Mouse (Mus musculus) neural tube, embryonic 14.5 days (tissue): ENCODE data around the gene Thsd4. TPM values are rescaled to one million over a fixed set of nuclear protein-coding genes. Genes with fewer than 3 reads are reported as not detected.
"Not testable (repeated sequence)": the region's sequence is repeated elsewhere in the genome, so short reads cannot be mapped to it uniquely, and the experiment has no call there.

ENCODE experiments used
- ATAC-seq: fragments of 200-750 bp; cut with Nextera tagmentation; 2 replicates; pipeline ENCODE4 v1.8.0; 2017; ENCODE audit warnings: low read depth, mild to moderate bottlenecking, moderate TSS enrichment, moderate library complexity
- H3K27ac ChIP-seq: fragments of 300-500 bp; sonication (generic); 2 replicates; pipeline ENCODE4 v1.5.1; 2014; ENCODE audit warnings: low read depth, mild to moderate bottlenecking, control low read depth, low read length, moderate library complexity, mixed read lengths
- H3K27me3 ChIP-seq: fragments of 300-500 bp; sonication (generic); 2 replicates; pipeline ENCODE4 v1.6.1; 2014; ENCODE audit warnings: low read length; ENCODE audit not compliant: control insufficient read depth, insufficient read depth
- H3K36me3 ChIP-seq: fragments of 300-500 bp; sonication (generic); 2 replicates; pipeline ENCODE4 v1.6.1; 2014; ENCODE audit warnings: low read length, mixed read lengths; ENCODE audit not compliant: control insufficient read depth, insufficient read depth
- H3K4me1 ChIP-seq: fragments of 300-500 bp; sonication (generic); 2 replicates; pipeline ENCODE4 v1.6.1; 2014; ENCODE audit warnings: low read length; ENCODE audit not compliant: control insufficient read depth, insufficient read depth
- H3K4me2 ChIP-seq: fragments of 300-500 bp; sonication (generic); 2 replicates; pipeline ENCODE4 v1.6.1; 2014; ENCODE audit warnings: mild to moderate bottlenecking, low read depth, low read length, control low read depth
- H3K4me3 ChIP-seq: fragments of 300-500 bp; sonication (generic); 2 replicates; pipeline ENCODE4 v1.5.1; 2014; ENCODE audit warnings: low read depth, low read length, control low read depth, mixed read lengths
- H3K9ac ChIP-seq: fragments of 300-500 bp; sonication (generic); replicated peaks from 2 replicates; pipeline ENCODE4 v1.6.1; 2014; ENCODE audit warnings: low read depth, mild to moderate bottlenecking, control low read depth, low read length, mixed read lengths
- H3K9me3 ChIP-seq: fragments of 300-500 bp; sonication (generic); 2 replicates; pipeline ENCODE4 v1.6.1; 2016; ENCODE audit warnings: low read length; ENCODE audit not compliant: control insufficient read depth
- WGBS: fragments of 180-500 bp; shearing (Covaris S2); extraction: QIAGEN DNeasy Blood & Tissue Kit; methylation state at CpG from one replicate; pipeline ENCODE4 v1.1.7; 2014; 5-methylcytosine and 5-hydroxymethylcytosine counted together
- polyA plus RNA-seq: library from polyadenylated mRNA; unstranded; fragments of >200 nt; fragmentation: Nextera tagmentation; extraction: Ambion mirVana; gene quantifications from 2 replicates; pipeline ENCODE4 v1.2.1, GENCODE M21; 2014

Gene Thsd4
- polyA plus RNA-seq, 1 experiment from 2014 or later, result 9.0 TPM

DNA sequence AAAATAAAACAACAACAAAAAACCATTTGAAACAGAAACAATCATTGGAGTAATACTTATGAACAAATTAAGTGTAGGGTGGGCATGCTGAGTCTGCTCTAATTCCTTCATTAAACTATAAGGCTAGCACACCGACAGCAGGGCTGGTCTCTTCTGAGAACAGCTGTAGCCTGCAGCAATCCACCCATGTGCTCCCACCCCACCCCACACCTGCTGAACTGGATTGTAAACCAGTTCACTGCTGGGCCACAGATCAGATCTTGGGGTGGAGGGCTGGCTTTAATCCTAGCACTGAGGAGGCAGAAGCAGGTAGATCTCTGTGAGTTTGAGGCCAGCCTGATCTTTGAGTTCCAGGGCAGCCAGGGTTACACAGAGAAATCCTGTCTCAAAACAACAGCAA, 563.7 kb downstream of the Thsd4 start:
- H3K27ac ChIP-seq, result not testable (repeated sequence)
- WGBS, result 35% methylated on average over 1 of the region's 1 CpGs

DNA sequence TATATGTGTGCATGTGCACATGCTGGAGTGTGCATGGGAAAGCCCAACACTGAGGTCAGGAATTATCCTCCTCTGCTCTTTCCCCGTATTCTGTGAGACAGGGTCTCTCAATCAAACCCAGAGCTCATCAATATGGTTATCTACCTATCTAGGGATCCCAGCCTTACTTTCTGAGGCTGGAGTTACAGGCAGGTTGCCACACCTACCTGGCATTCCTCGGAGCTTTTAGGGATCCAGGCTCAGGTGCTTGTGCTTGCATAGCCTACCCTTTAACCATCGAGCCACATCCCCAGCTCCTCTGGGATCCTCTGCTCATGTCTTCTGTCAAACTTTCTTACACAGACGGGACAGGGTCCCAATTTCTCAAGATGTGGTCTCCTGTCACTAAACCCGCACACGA, 565.4 kb downstream of the Thsd4 start:
- Histone ChIP-seq H3K4me2 (no peak overlapping the region), H3K4me1 (no peaks in the 10 kb centered on the region), H3K9ac (no peak overlapping the region), H3K9me3 (no peaks in the 10 kb centered on the region), H3K36me3 (no peaks in the 10 kb centered on the region), H3K27ac (no peak overlapping the region), H3K27me3 (no peaks in the 10 kb centered on the region), H3K4me3 (no peak overlapping the region)
- WGBS, result 42% methylated on average over 6 of the region's 6 CpGs
- no peak for ATAC-seq

More for the DNA sequence above, 563.7 kb downstream of the Thsd4 start:
- not testable (repeated sequence) for H3K4me1 ChIP-seq, H3K27me3 ChIP-seq, H3K9ac ChIP-seq, H3K4me3 ChIP-seq, ATAC-seq, H3K36me3 ChIP-seq, H3K4me2 ChIP-seq, H3K9me3 ChIP-seq

DNA sequence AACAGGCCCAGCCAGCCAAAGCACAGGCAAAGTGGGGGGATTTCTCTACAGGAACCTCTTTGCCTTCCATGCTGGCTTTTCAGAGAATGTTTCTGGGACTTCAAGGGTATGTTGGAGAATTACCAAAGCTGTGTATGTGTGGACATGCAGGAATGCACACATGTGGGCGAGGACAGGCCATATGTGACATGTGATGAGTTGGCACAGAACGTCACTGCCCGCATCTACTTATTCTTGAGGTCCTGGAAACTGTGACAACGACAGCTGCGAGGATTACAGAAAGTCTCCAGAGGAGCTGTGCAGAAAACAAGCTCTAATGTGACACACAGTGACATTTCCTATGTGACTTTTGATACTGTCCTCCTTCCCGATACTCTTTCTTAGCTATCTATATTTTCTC, 566.2 kb downstream of the Thsd4 start:
- no peak overlapping the region for H3K4me2 ChIP-seq
- H3K9me3 ChIP-seq, result no peaks in the 10 kb centered on the region
- H3K36me3 ChIP-seq, result no peaks in the 10 kb centered on the region
- no peak overlapping the region for H3K9ac ChIP-seq
- ATAC-seq, result no peak
- H3K27ac ChIP-seq, result no peak overlapping the region
- no peak overlapping the region for H3K4me3 ChIP-seq
- WGBS, result 77% methylated on average over 6 of the region's 6 CpGs
- H3K27me3 ChIP-seq, result no peaks in the 10 kb centered on the region
- no peaks in the 10 kb centered on the region for H3K4me1 ChIP-seq

DNA sequence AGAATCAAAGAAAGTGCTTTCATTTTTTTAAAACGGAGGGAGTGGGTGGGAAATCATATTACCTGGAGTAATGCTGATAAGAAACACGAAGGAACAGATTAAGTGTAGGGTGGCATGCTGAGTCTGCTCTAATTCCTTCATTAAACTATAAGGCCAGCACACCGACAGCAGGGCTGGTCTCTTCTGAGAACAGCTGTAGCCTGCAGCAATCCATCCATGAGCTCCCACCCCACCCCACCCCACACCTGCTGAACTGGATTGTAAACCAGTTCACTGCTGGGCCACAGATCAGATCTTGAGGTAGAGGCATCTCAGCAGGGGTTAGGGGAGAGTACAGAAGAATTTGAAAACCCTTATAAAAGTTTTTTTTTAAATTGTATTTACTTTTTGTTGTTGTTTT, 566.6 kb downstream of the Thsd4 start:
- no peaks in the 10 kb centered on the region for H3K4me1 ChIP-seq
- 59% methylated on average over 3 of the region's 3 CpGs for WGBS

DNA sequence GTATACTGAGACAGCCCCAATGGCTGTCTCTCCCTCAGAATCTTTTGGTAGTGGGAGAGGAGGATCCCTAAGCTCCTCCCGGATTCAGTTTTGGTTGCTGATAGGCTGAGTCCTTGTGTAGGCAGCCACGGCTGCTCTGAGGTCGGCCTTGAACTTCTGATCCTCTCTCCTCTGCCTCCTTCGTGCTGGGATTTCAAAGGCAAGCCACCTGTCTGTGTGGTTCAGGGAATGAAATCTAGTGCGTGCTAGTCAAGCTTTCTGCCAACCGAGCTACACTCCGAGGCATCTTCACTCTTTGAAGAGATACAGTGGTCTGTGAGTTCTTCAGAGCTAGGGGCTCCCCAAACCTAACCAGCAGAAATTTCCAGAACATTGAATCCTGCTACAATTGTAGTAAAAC, 568.3 kb downstream of the Thsd4 start:
- ATAC-seq, result no peak
- Histone ChIP-seq H3K27me3 (no peaks in the 10 kb centered on the region), H3K36me3 (no peaks in the 10 kb centered on the region), H3K4me3 (no peak overlapping the region), H3K4me2 (no peak overlapping the region), H3K9ac (no peak overlapping the region), H3K27ac (no peak overlapping the region), H3K9me3 (no peaks in the 10 kb centered on the region), H3K4me1 (no peaks in the 10 kb centered on the region)
- 87% methylated on average over 7 of the region's 7 CpGs for WGBS

More for the DNA sequence above, 566.6 kb downstream of the Thsd4 start:
- Histone ChIP-seq H3K36me3 (no peaks in the 10 kb centered on the region), H3K9ac (no peak overlapping the region), H3K4me3 (no peak overlapping the region), H3K4me2 (no peak overlapping the region), H3K9me3 (no peaks in the 10 kb centered on the region), H3K27ac (no peak overlapping the region), H3K27me3 (no peaks in the 10 kb centered on the region)
- ATAC-seq, result no peak

DNA sequence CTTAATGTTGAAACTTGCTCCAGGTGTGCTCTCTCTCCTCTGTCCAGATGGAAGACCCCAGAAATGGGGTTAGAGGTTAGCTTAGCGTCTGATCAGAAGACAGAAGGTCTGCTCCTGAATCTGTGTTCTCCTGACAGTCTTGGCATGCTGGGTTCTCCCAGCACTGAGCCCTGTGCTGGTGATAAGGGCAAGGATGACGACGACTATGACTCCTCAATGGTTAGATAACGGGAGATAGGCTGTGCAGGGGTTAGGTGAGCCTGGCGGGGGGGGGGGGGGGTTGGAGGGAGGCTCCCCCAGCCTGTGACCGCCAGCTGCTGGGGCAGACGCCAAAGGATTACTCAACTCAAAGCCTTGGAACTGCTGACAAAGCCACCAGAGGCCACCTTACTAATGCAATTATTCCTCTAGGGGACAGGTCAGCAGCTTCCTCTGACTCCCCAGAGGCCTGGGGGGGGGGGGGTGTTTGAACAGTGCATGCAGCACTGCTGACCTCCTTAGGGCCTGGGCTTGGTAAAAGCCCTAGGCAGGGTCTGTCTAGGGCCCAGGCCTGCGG, 569.3 kb downstream of the Thsd4 start:
- Histone ChIP-seq H3K27me3 (no peaks in the 10 kb centered on the region), H3K9ac (no peak overlapping the region), H3K36me3 (no peaks in the 10 kb centered on the region), H3K4me1 (no peaks in the 10 kb centered on the region), H3K9me3 (no peaks in the 10 kb centered on the region), H3K4me3 (no peak overlapping the region), H3K4me2 (no peak overlapping the region), H3K27ac (no peak overlapping the region)
- no peak for ATAC-seq
- WGBS, result 67% methylated on average over 7 of the region's 8 CpGs

DNA sequence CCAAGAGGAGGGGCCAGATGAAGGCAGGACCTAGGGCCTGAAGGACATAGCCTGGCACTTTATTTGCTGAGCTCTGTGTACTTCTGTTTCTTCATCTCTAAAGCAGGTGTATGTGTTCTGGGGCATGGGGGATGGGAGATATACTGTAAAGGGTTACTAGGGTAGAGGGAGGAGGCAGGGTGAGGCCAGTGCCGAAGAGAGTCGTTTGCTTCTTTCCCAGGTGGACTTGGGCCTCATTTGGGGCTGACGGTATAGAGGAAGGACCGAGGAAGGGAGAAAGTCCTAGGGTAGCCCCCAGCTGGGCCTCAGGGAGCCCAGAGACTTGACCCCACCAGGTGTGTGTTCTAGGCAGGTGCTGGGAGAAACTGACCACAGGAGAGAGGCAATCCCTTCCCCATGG, 569.9 kb downstream of the Thsd4 start:
- Histone ChIP-seq H3K27me3 (no peaks in the 10 kb centered on the region), H3K4me2 (no peak overlapping the region), H3K4me1 (no peaks in the 10 kb centered on the region), H3K27ac (no peak overlapping the region), H3K9ac (no peak overlapping the region), H3K9me3 (no peaks in the 10 kb centered on the region), H3K36me3 (no peaks in the 10 kb centered on the region), H3K4me3 (no peak overlapping the region)
- 83% methylated on average over 4 of the region's 4 CpGs for WGBS
- no peak for ATAC-seq

DNA sequence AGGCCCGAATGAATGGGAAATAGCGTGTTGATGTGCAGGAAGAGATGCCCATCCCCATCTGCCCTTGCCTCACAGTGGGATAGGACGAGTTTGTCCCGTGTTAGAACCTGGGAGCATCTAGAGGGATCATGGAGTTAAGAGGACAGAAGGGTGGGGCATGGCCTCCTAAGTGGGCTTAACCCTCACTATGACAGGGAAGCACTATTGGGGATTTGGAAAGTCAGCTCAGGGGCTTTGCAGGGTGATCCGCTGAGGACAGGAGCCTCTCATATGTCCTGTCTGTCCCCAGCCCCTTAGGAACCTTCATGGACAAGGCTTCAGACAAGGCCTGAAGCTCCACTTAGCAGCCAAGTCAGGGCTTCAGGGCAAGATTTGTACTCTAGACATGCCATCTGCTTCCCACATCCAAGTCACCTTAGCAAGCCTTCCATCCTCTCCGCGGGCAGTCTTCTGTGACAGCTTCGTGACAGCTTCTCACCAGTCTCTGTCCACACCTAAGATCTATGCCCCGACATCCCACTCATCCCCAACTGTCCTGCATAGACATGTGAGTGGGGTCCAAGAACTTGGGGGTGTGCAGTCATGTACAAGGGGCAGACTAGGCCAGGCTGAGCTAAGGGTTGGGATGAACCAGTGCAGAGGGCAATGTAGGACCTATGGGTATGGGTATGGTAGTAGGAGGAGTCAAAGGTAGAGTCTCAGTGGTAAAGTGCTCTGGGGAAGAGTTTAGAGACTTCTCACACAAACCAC, 570.7 kb downstream of the Thsd4 start:
- Histone ChIP-seq H3K9me3 (no peaks in the 10 kb centered on the region), H3K4me1 (no peaks in the 10 kb centered on the region), H3K4me3 (no peak overlapping the region), H3K27ac (no peak overlapping the region), H3K4me2 (no peak overlapping the region), H3K9ac (no peak overlapping the region), H3K36me3 (no peaks in the 10 kb centered on the region), H3K27me3 (no peaks in the 10 kb centered on the region)
- no peak for ATAC-seq
- 94% methylated on average over 9 of the region's 9 CpGs for WGBS

DNA sequence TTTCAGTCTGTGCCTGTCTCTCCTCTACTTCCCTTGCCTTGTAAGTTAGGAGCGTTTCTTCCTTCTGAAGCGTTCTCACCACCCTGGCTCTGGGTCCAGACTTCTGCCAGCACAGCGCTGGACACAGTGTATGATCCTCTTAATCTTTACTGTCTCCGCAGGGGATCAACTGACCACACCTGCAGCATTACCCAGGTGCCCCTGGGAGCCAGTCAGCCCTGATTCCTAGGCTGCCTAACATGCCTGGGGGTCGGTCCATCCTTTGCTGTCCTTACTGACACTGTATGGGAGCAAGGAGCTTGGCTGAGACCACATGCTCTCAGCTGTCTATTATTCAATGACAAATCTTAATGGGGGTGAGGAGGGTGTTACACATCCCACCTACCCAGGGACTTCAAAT, 571.9 kb downstream of the Thsd4 start:
- ATAC-seq, result no peak
- WGBS, result 93% methylated on average over 5 of the region's 5 CpGs
- no peak overlapping the region for H3K4me3 ChIP-seq

More for the DNA sequence above, 571.9 kb downstream of the Thsd4 start:
- H3K27me3 ChIP-seq, result no peaks in the 10 kb centered on the region
- H3K9me3 ChIP-seq, result no peaks in the 10 kb centered on the region
- no peak overlapping the region for H3K27ac ChIP-seq
- H3K36me3 ChIP-seq, result no peaks in the 10 kb centered on the region
- H3K4me1 ChIP-seq, result no peaks in the 10 kb centered on the region
- H3K9ac ChIP-seq, result no peak overlapping the region
- H3K4me2 ChIP-seq, result no peak overlapping the region
